Mouse (Mus musculus): ENCODE measurements around the gene Ucp3. TPM values are rescaled to one million over a fixed set of nuclear protein-coding genes. Genes with fewer than 3 reads are reported as not detected.

Ucp3 gene
- 0.07 TPM in 2 replicates for total RNA-seq (2015)
- total RNA-seq (2017): 0.45 TPM in 1 of 2 replicates, not detected in the other

- ATAC-seq (ENCODE audit: poor library complexity, severe bottlenecking): no peak
Measured at GRCm38 (mm10) chr7:100472777-100473176, at the start of gene Ucp3. Ucp3 (plus strand) TSS chr7:100472990.

- no peak for ATAC-seq (ENCODE audit: poor library complexity, severe bottlenecking)
Measured at GRCm38 (mm10) chr7:100425795-100426194, 47.0 kb upstream of the Ucp3 start.

- peak; percentile 65 for ATAC-seq (ENCODE audit: poor library complexity, severe bottlenecking)
Measured at GRCm38 (mm10) chr7:100429102-100429501, 43.7 kb upstream of the Ucp3 start.

- 0 out of 2 replicates have a peak, but pooled peaks have one; percentile 13 for ATAC-seq (ENCODE audit: poor library complexity, severe bottlenecking)
Measured at GRCm38 (mm10) chr7:100429911-100430310, 42.9 kb upstream of the Ucp3 start.

- peak; percentile 85 for ATAC-seq (ENCODE audit: poor library complexity, severe bottlenecking)
Measured at GRCm38 (mm10) chr7:100431103-100431502, 41.7 kb upstream of the Ucp3 start.

GRCm38 (mm10) chr7:100433295-100433694, 39.5 kb upstream of the Ucp3 start:
- no peak for ATAC-seq (ENCODE audit: poor library complexity, severe bottlenecking)

- peak; percentile 94 for ATAC-seq (ENCODE audit: poor library complexity, severe bottlenecking)
Measured at GRCm38 (mm10) chr7:100443728-100444127, 29.1 kb upstream of the Ucp3 start.

GRCm38 (mm10) chr7:100446271-100446670, 26.5 kb upstream of the Ucp3 start:
- no peak for ATAC-seq (ENCODE audit: poor library complexity, severe bottlenecking)

GRCm38 (mm10) chr7:100448530-100448929, 24.3 kb upstream of the Ucp3 start:
- ATAC-seq (ENCODE audit: poor library complexity, severe bottlenecking): no peak

- ATAC-seq (ENCODE audit: poor library complexity, severe bottlenecking): peak; percentile 73; the same call in 1 of the 2 replicates
Measured at GRCm38 (mm10) chr7:100448985-100449384, 23.8 kb upstream of the Ucp3 start.

GRCm38 (mm10) chr7:100458153-100458552, 14.6 kb upstream of the Ucp3 start:
- ATAC-seq (ENCODE audit: poor library complexity, severe bottlenecking): no peak

GRCm38 (mm10) chr7:100459862-100460261, 12.9 kb upstream of the Ucp3 start:
- no peak for ATAC-seq (ENCODE audit: poor library complexity, severe bottlenecking)

GRCm38 (mm10) chr7:100461621-100462151, 11.1 kb upstream of the Ucp3 start:
- peak; percentile 75 for ATAC-seq (ENCODE audit: poor library complexity, severe bottlenecking)

GRCm38 (mm10) chr7:100463194-100463593, 9.6 kb upstream of the Ucp3 start:
- ATAC-seq (ENCODE audit: poor library complexity, severe bottlenecking): no peak

GRCm38 (mm10) chr7:100463757-100464156, 9.0 kb upstream of the Ucp3 start:
- no peak for ATAC-seq (ENCODE audit: poor library complexity, severe bottlenecking)

GRCm38 (mm10) chr7:100464248-100464647, 8.5 kb upstream of the Ucp3 start:
- ATAC-seq (ENCODE audit: poor library complexity, severe bottlenecking): no peak

GRCm38 (mm10) chr7:100465248-100465647, 7.5 kb upstream of the Ucp3 start:
- no peak for ATAC-seq (ENCODE audit: poor library complexity, severe bottlenecking)

GRCm38 (mm10) chr7:100465656-100466309, 7.0 kb upstream of the Ucp3 start:
- no peak for ATAC-seq (ENCODE audit: poor library complexity, severe bottlenecking)

GRCm38 (mm10) chr7:100466781-100467510, 5.8 kb upstream of the Ucp3 start:
- ATAC-seq (ENCODE audit: poor library complexity, severe bottlenecking): peak; percentile 64

- ATAC-seq (ENCODE audit: poor library complexity, severe bottlenecking): no peak
Measured at GRCm38 (mm10) chr7:100468761-100469160, 4.0 kb upstream of the Ucp3 start.

GRCm38 (mm10) chr7:100469502-100469901, 3.3 kb upstream of the Ucp3 start:
- ATAC-seq (ENCODE audit: poor library complexity, severe bottlenecking): no peak

Data from megakaryocyte, adult 5-6 weeks (primary cell).